Mouse (Mus musculus) liver, adult (tissue): Measurements from ENCODE around the gene Tecr.

Experiments
- GATA4 ChIP-seq: IDR thresholded peaks from 2 replicates; pipeline ENCODE4 v1.6.1; 2014; ENCODE audit warnings: mild to moderate bottlenecking, low read length; ENCODE audit not compliant: insufficient replicate concordance

Tecr gene

GRCm38 (mm10) chr8:83576516-83576895, 31.3 kb downstream of the Tecr start:
- TF ChIP-seq GATA4 = no peak

- no peak for TF ChIP-seq GATA4
Measured at GRCm38 (mm10) chr8:83575561-83576515, 31.9 kb downstream of the Tecr start.

GRCm38 (mm10) chr8:83574631-83575315, 33.0 kb downstream of the Tecr start:
- no peak for TF ChIP-seq GATA4

- no peak for TF ChIP-seq GATA4
Measured at GRCm38 (mm10) chr8:83573140-83573875, 34.5 kb downstream of the Tecr start.

- TF ChIP-seq GATA4 = no peak
Measured at GRCm38 (mm10) chr8:83572246-83572812, 35.4 kb downstream of the Tecr start.

- TF ChIP-seq GATA4 = no peak
Measured at GRCm38 (mm10) chr8:83571791-83572190, 36.0 kb downstream of the Tecr start.

GRCm38 (mm10) chr8:83570272-83571000, 37.3 kb downstream of the Tecr start:
- no peak for TF ChIP-seq GATA4

- no peak for TF ChIP-seq GATA4
Measured at GRCm38 (mm10) chr8:83569165-83569564, 38.6 kb downstream of the Tecr start.

- no peak for TF ChIP-seq GATA4
Measured at GRCm38 (mm10) chr8:83568755-83569154, 39.0 kb downstream of the Tecr start.

GRCm38 (mm10) chr8:83568128-83568527, 39.6 kb downstream of the Tecr start:
- TF ChIP-seq GATA4 = no peak

- no peak for TF ChIP-seq GATA4
Measured at GRCm38 (mm10) chr8:83567668-83568067, 40.1 kb downstream of the Tecr start.

GRCm38 (mm10) chr8:83566469-83567395, 41.0 kb downstream of the Tecr start, which contains the start of gene Ndufb7:
TSS of gene Ndufb7 (plus strand) at chr8:83566671.
- peak; percentile 25; the same call in 1 of the 2 replicates for TF ChIP-seq GATA4

- TF ChIP-seq GATA4 = no peak
Measured at GRCm38 (mm10) chr8:83565731-83566375, 41.9 kb downstream of the Tecr start.
